Mouse (Mus musculus) kidney, adult 18-20 months (tissue): ENCODE data around the gene Nucb1.
"Not testable (repeated sequence)": the region's sequence is repeated elsewhere in the genome, so short reads cannot be mapped to it uniquely, and the experiment has no call there.

Experiments
- DNase-seq: peaks from one replicate; pipeline ENCODE4 v3.0.0; 2021

The Nucb1 gene

DNA sequence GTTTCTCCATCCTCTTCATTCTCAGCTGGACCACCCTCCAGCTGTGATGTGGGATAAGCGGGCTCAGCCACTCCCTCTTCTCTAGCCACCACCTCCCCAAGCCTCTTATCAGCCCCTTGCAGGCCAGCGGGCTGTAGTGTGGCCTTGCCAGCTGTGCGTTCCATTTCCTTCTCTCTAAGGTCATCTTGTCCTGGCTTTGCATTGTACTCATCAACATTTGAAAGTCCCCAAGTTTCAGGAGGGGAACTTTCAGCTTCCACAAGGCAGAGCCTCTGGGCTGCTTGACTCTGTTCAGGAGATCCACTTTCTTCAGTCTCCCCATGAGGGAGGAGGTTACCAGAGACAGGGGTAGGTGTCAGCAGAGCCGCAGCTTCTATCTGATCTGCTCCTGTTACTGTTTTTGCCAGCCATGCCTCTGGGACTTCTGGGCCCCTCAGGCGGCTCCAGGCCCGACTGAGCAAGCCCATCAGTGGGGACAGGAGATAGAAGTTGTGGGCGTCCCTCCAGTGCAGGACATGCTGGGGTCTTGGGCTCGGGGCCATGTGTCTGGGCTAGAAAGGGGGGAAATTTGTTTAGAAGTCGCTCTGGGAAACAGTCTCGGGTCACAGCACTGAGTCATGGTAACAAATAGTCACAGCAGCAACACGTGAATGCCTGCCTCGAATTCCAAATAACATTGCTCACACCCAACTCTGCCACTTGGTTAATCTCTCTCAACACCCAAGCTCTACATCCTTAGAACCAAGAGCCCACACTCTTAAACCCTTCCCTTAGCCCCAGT lies 14.8 kb upstream of the Nucb1 start:
- peak; percentile 52 for DNase-seq

DNA sequence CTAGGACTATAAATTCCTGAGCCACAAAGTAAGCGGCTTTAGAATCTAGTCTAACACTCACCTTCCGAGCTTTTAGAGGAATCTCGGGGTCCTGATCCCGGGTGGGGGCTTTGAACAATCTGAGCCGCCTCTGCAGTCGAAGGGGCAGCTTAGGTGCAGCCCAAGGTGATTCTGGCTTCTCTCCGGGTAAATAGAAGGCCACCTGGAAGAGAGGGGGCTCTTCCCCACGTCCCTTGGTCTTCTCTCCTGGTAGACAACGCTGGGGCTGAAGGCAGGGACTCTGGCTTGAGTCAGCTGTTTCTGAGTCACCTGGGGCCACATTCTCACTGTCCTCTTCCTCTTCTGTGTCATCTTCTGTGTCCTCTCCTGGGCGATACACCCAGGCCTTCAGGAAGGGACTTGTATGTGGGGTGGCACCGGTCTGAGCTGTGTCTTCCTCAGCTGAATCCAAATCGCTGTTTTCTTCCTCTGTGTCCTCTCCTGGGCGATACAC lies 13.5 kb upstream of the Nucb1 start:
- no peak for DNase-seq

- no peak for DNase-seq
Observed at GRCm38 (mm10) chr7:45522957-45523676, 12.9 kb upstream of the Nucb1 start.

GRCm38 (mm10) chr7:45522194-45522752 lies 12.1 kb upstream of the Nucb1 start:
- no peak for DNase-seq

DNA sequence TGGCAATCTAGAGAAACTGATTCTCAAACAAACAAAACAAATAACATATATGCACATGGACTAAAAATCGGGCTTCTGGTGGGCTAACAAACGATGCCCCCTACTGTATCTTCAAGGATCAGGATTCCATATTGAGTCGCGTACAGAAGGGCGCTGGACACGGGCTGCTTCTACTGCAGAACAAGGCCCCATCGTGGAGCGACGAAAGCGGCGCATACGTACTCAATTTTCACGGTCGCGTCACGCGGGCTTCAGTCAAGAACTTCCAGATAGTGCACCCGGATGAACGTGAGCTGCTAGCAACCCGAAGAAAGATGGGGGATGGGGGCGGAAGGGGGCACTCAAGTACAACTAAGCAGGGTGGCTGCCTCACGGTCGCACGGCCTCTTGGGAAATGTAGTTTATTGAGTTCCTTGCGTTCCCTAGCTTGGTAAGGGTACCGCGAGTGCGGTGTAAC lies 11.6 kb upstream of the Nucb1 start:
- peak; percentile 90 for DNase-seq

- no peak for DNase-seq
Observed at GRCm38 (mm10) chr7:45520605-45521004, 10.4 kb upstream of the Nucb1 start.

GRCm38 (mm10) chr7:45519345-45520120 lies 9.3 kb upstream of the Nucb1 start:
- no peak for DNase-seq

- no peak for DNase-seq
Observed at GRCm38 (mm10) chr7:45518618-45519017, 8.4 kb upstream of the Nucb1 start.

- not testable (repeated sequence) for DNase-seq
Observed at GRCm38 (mm10) chr7:45516846-45517245, 6.6 kb upstream of the Nucb1 start.

DNA sequence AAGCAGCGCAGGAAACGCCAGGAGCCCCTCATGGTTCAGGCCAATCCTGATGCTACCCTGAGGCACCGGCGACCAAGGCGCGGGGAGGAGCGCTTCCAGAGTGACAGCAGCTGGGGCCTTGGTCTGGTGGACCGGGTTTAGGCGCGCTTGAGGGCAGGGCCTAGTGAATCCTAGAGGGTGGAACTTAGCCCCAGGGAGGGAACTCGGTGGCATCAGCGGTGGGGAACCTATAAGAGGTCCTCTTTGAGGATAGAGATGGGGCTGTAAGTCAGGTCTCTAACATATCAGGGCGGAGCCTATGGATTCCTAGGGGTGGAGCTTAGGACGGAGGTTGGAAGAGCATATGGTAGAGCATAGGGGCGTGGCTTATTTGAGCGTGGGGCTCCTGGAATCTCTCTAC lies 5.2 kb upstream of the Nucb1 start:
- no peak for DNase-seq

GRCm38 (mm10) chr7:45514411-45514810 lies 4.2 kb upstream of the Nucb1 start:
- no peak for DNase-seq

DNA sequence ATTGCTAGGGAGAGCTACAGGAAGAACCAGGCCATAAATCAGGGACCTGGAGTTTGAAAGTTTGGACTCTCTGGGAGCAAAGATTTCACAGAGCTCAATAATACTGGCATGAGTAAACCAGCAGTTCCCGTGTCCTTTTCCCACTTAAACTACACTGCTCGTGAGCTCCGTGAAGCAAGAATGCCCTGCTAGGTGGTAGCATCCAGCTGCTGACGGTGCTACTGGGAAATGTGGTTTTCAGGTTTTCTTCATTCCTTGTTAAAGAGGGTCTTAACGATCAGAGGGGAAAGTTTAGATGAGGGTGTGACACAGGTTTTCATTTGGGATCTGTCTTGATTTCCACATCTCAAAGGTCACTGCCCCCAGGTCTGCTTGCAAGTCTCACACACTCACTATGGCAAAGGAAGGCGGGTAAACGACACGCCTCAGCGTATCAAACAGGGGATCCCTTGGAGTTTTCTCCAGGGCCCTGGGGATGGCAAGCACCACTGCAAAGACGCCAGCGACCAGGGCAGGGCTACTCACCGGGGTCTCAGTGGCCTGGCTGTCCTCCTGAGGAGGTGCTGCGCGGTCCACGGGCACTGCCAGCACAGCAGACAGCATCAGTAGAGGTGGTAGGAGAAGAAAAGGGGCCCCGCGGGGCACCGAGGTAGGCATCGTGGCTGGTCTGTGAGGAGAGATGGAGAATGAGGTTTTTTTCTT lies 874 bp downstream of the Nucb1 start:
- DNase-seq: no peak

DNA sequence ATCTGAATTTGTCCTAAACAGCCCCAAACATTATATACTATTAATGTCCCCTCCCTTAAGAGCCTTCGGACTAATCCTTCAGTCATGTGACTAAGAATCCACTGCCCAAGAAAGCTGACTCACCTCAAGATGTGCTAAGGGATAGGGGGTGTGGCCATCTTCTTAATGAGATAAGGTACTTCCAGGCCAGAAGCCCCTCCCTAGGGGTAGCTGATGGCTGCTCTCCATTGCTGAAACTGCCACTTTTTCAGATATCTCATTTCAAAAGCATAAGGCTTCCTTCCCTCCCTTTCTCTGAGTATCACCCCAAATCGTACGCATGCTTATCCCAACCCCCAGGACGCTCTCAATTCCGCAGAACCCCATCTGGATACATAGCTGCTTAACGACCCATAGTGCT lies 1.6 kb downstream of the Nucb1 start:
- DNase-seq: no peak

DNA sequence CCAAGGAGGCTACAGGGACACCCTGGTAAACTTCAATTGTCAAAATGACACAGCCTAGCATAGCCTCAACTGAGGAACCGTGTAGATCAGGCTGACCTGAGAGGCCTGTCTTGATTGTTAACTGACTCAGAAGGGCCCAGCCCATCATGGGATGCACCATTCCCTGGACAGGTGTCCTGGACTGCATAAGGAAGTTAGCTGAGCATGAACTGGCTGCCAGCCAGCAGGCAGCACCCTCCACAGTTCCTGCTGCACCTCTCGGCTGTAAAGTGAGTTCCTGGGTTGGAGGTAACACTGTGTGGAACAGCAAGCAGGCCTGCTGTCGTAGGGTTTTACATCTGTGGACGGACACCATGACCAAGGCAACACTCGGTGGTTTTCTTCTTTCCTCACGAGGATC lies 2.6 kb downstream of the Nucb1 start:
- DNase-seq: peak; percentile 40

DNA sequence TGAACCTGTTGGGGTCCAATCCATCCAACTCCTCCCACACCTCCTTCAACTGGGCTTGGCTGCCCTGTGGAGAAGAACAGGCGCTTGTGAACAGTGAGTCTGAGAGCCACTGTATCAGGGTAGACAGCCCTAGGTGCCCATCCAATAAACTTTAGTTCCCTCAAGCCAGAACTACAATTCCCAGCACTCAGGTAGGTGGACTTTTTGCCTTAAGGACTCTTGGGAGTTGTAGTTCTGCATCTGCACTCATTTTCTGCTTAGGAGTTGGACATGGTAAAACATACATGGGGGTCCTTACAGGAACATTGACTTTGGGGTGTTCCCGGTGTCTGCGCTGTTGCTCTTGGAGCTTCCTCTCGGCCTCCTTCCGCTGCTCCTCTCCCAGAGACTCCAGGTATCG lies 11.8 kb downstream of the Nucb1 start:
- DNase-seq: no peak

DNA sequence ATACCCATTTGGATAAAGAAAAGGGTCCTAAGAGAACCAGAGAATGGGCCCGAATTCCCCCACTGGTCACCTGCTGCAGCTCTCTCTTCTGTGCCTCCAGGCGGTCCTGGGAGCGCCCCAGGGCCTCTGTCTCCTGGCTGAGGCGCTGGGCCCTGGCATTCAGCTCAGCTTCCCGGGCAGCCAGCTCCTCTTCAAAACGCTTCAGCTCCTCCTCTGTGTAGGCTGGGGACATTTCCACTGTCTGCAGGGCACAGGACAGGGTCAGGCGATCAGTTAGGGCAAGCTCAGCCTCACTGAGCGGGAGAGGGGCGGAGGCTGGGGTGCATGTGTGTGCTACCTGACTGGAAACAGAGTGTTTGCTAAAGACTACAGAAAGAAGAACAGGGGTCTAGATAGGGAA lies 15.7 kb downstream of the Nucb1 start:
- no peak for DNase-seq

DNA sequence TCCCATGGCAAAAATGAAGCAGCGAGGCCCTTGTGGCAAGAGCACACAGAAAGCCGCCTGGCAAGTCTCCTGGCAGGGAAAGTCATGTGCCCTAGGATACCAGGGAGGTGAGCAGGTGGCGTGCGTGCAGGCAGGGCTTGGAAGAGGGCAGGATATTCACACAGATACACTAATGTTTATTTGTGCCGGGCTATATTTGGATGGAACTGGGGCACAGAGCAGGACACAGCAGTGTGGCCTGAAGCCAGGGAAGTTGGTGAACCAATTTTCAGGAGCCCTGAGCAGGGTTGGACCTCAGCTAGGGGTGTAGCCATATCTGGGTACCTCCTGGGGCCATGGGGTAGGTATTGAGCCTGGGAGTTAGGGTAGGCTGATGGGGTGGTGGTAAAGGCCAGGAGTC lies 17.3 kb downstream of the Nucb1 start:
- DNase-seq: no peak

- DNase-seq: no peak
Observed at GRCm38 (mm10) chr7:45492225-45492844, 17.9 kb downstream of the Nucb1 start.

- peak; percentile 54 for DNase-seq
Observed at GRCm38 (mm10) chr7:45491264-45491663, 18.9 kb downstream of the Nucb1 start.

GRCm38 (mm10) chr7:45490822-45491221 lies 19.4 kb downstream of the Nucb1 start:
- peak; percentile 18 for DNase-seq

DNA sequence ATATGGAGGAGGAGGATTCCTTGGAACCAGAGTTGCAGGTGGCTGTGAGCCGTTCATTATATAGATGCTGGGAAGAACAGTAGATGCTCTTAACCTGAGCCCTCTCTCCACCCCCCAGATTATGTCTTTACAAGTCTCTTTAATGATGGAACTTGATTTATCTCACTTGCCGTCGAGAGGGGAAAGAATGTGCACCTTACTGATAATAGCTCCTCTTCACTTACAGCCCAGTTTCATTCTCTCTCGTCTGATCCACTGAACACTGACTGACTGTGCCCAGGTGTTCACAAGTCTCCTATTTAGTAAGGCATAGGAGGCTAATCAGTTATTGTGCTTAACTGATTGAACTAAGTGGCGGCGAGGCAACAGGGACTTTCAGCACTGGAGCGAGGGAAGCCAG lies 20.6 kb downstream of the Nucb1 start:
- no peak for DNase-seq
